Mouse (Mus musculus): Measurements from ENCODE around the gene Ptpn14.

- TF ChIP-seq HCFC1 (IDR thresholded peaks at IDR 0.05; ENCODE audit: borderline replicate concordance, insufficient read depth, low read length) = no peak
- no peak for TF ChIP-seq ZNF384 (IDR thresholded peaks at IDR 0.05; ENCODE audit: low read depth, low read length)
These were observed 79.9 kb downstream of the Ptpn14 start for GRCm38 (mm10) chr1:189808015-189808414.
